Mouse (Mus musculus) stomach, embryonic 16.5 days (tissue): ENCODE results near the gene Ppp1r12b. TPM values are rescaled to one million over a fixed set of nuclear protein-coding genes. Genes with fewer than 3 reads are reported as not detected.

Experiments used
- ATAC-seq: fragments of 200-750 bp; cut with Nextera tagmentation; 2 replicates; pipeline ENCODE4 v1.8.0; 2017; ENCODE audit warnings: moderate number of reproducible peaks, moderate TSS enrichment; ENCODE audit not compliant: insufficient read depth, low FRiP score
- H3K27ac ChIP-seq: fragments of 300-500 bp; sonication (generic); 2 replicates; pipeline ENCODE4 v1.5.1; 2014; ENCODE audit warnings: low read length
- H3K27me3 ChIP-seq: fragments of 300-500 bp; sonication (generic); 2 replicates; pipeline ENCODE4 v1.6.1; 2014; ENCODE audit warnings: low read length, control low read depth, mixed read lengths; ENCODE audit not compliant: control insufficient read depth, insufficient read depth
- H3K36me3 ChIP-seq: fragments of 300-500 bp; sonication (generic); 2 replicates; pipeline ENCODE4 v1.6.1; 2014; ENCODE audit warnings: low read length; ENCODE audit not compliant: control insufficient read depth, insufficient read depth
- H3K4me1 ChIP-seq: fragments of 300-500 bp; sonication (generic); 2 replicates; pipeline ENCODE4 v1.6.1; 2014; ENCODE audit warnings: low read length, control low read depth, mixed read lengths; ENCODE audit not compliant: control insufficient read depth, insufficient read depth
- H3K4me2 ChIP-seq: fragments of 300-500 bp; sonication (generic); 2 replicates; pipeline ENCODE4 v1.6.1; 2014; ENCODE audit warnings: low read depth, low read length, mixed read lengths
- H3K4me3 ChIP-seq: fragments of 300-500 bp; sonication (generic); replicated peaks from 2 replicates; pipeline ENCODE4 v1.5.1; 2014; ENCODE audit warnings: mild to moderate bottlenecking, low read length
- H3K9ac ChIP-seq: fragments of 300-500 bp; sonication (generic); 2 replicates; pipeline ENCODE4 v1.6.1; 2014; ENCODE audit warnings: low read length
- H3K9me3 ChIP-seq: fragments of 300-500 bp; sonication (generic); replicated peaks from 2 replicates; pipeline ENCODE4 v1.6.1; 2016; ENCODE audit warnings: low read length, control low read depth; ENCODE audit not compliant: control insufficient read depth
- WGBS: fragments of 180-500 bp; shearing (Covaris S2); extraction: QIAGEN DNeasy Blood & Tissue Kit; methylation state at CpG from one replicate; pipeline ENCODE4 v1.1.7; 2014; 5-methylcytosine and 5-hydroxymethylcytosine counted together
- polyA plus RNA-seq: library from polyadenylated mRNA; unstranded; fragments of >200 nt; fragmentation: Nextera tagmentation; extraction: Ambion mirVana; gene quantifications from 2 replicates; pipeline ENCODE4 v1.2.1, GENCODE M21; 2015

The Ppp1r12b gene
- polyA plus RNA-seq, 1 experiment from 2014 or later: 24.5 TPM

GRCm38 (mm10) chr1:134824896-134825295 is 130.8 kb downstream of the Ppp1r12b start:
- WGBS: 62% methylated on average over 6 of the region's 6 CpGs
- H3K4me1 ChIP-seq: peaks cover 8% of the 10 kb centered on the region; the same call in 1 of the 2 replicates
- H3K4me2 ChIP-seq: no peak overlapping the region
- no peak overlapping the region for H3K4me3 ChIP-seq
- no peak for ATAC-seq
- peak overlapping the region; percentile 50 for H3K9ac ChIP-seq
- H3K9me3 ChIP-seq: no peaks in the 10 kb centered on the region
- no peaks in the 10 kb centered on the region for H3K36me3 ChIP-seq
- H3K27me3 ChIP-seq: no peaks in the 10 kb centered on the region
- H3K27ac ChIP-seq: peak overlapping the region; percentile 84

- peak; percentile 52; the same call in 1 of the 2 replicates for ATAC-seq
- H3K9ac ChIP-seq: 0 out of 2 replicates have a peak overlapping the region, but pooled peaks have one; percentile 44
- H3K4me2 ChIP-seq: no peak overlapping the region
- no peak overlapping the region for H3K4me3 ChIP-seq
- peaks cover 8% of the 10 kb centered on the region; the same call in 1 of the 2 replicates for H3K4me1 ChIP-seq
- H3K27ac ChIP-seq: peak overlapping the region; percentile 89
- 37% methylated on average over 7 of the region's 7 CpGs for WGBS
- no peaks in the 10 kb centered on the region for H3K27me3 ChIP-seq
- H3K36me3 ChIP-seq: no peaks in the 10 kb centered on the region
- no peaks in the 10 kb centered on the region for H3K9me3 ChIP-seq
These were observed 131.9 kb downstream of the Ppp1r12b start for GRCm38 (mm10) chr1:134823842-134824241.

DNA sequence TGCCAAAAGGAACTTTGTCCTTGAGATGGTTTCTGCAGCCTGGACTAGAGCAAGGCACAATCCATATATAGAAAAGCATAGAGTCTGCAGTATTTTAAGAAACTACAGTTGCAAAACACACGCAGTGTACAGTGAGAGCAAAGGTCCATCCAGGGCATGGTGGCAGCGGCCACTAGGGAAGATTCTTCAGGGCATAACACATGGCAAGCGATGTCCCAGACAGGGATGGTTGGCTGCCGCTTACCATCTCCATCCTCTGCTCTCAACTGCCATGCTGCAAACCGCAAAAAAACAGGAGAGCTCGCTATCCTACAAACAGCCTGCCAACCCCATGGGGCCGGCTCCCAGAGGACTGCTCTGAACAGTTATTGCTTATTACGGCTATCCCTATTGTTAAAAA is 132.4 kb downstream of the Ppp1r12b start:
- Histone ChIP-seq H3K4me3 (no peak overlapping the region), H3K4me1 (peaks cover 8% of the 10 kb centered on the region; the same call in 1 of the 2 replicates), H3K9ac (no peak overlapping the region), H3K4me2 (no peak overlapping the region), H3K36me3 (no peaks in the 10 kb centered on the region), H3K27ac (peak overlapping the region; percentile 85), H3K9me3 (no peaks in the 10 kb centered on the region), H3K27me3 (no peaks in the 10 kb centered on the region)
- WGBS: 66% methylated on average over 8 of the region's 8 CpGs
- ATAC-seq: no peak

GRCm38 (mm10) chr1:134820882-134821281 is 134.9 kb downstream of the Ppp1r12b start:
- H3K36me3 ChIP-seq: no peaks in the 10 kb centered on the region
- no peaks in the 10 kb centered on the region for H3K27me3 ChIP-seq
- H3K9ac ChIP-seq: no peak overlapping the region
- H3K4me3 ChIP-seq: no peak overlapping the region
- peak overlapping the region; percentile 8; the same call in 1 of the 2 replicates for H3K27ac ChIP-seq
- no peaks in the 10 kb centered on the region for H3K9me3 ChIP-seq
- ATAC-seq: no peak
- H3K4me2 ChIP-seq: no peak overlapping the region
- peaks cover 12% of the 10 kb centered on the region for H3K4me1 ChIP-seq
- 68% methylated on average over 3 of the region's 3 CpGs for WGBS

- Histone ChIP-seq H3K36me3 (no peaks in the 10 kb centered on the region), H3K4me3 (no peak overlapping the region), H3K27ac (peak overlapping the region; percentile 72), H3K4me2 (no peak overlapping the region), H3K9ac (no peak overlapping the region), H3K9me3 (no peaks in the 10 kb centered on the region), H3K27me3 (no peaks in the 10 kb centered on the region), H3K4me1 (peaks cover 12% of the 10 kb centered on the region)
- ATAC-seq: peak; percentile 14; the same call in 1 of the 2 replicates
- WGBS: 90% methylated on average over 11 of the region's 11 CpGs
These were observed 136.5 kb downstream of the Ppp1r12b start for GRCm38 (mm10) chr1:134819196-134819595.

GRCm38 (mm10) chr1:134818716-134819115 is 137.0 kb downstream of the Ppp1r12b start:
- H3K27me3 ChIP-seq: no peaks in the 10 kb centered on the region
- no peaks in the 10 kb centered on the region for H3K9me3 ChIP-seq
- H3K4me2 ChIP-seq: no peak overlapping the region
- peak overlapping the region; percentile 72 for H3K27ac ChIP-seq
- no peak overlapping the region for H3K4me3 ChIP-seq
- peaks cover 12% of the 10 kb centered on the region for H3K4me1 ChIP-seq
- no peaks in the 10 kb centered on the region for H3K36me3 ChIP-seq
- ATAC-seq: no peak
- WGBS: 69% methylated on average over 3 of the region's 3 CpGs
- H3K9ac ChIP-seq: no peak overlapping the region

- no peak overlapping the region for H3K9ac ChIP-seq
- no peak for ATAC-seq
- peak overlapping the region; percentile 49 for H3K27ac ChIP-seq
- H3K4me1 ChIP-seq: peaks cover 9% of the 10 kb centered on the region
- no peak overlapping the region for H3K4me3 ChIP-seq
- H3K27me3 ChIP-seq: no peaks in the 10 kb centered on the region
- WGBS: 94% methylated on average over 6 of the region's 6 CpGs
- H3K36me3 ChIP-seq: no peaks in the 10 kb centered on the region
- no peak overlapping the region for H3K4me2 ChIP-seq
- H3K9me3 ChIP-seq: no peaks in the 10 kb centered on the region
These were observed 137.7 kb downstream of the Ppp1r12b start for GRCm38 (mm10) chr1:134817916-134818595.

DNA sequence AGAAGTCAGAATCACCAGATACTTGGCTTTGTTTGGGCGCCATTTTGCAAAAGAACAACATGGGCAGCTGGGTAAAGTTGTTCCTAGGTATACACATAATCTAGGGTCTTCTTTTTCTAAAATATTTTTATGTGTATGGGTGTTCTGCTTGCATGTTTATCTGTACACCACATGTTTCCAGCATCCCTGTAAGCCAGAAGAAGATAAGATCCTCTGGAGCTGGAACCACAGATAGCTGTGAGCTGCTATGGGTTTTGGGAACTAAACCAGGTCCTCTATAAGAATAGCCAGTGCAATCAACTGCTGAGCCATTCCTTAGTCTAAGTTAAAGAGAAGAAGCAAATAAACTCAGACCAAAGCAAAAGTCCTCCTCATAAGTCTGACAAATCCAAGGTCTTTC is 138.6 kb downstream of the Ppp1r12b start:
- WGBS: 91% methylated on average over 1 of the region's 1 CpGs
- peak overlapping the region; percentile 59 for H3K27ac ChIP-seq
- ATAC-seq: no peak
- no peak overlapping the region for H3K4me3 ChIP-seq
- H3K4me2 ChIP-seq: no peak overlapping the region
- H3K9me3 ChIP-seq: no peaks in the 10 kb centered on the region
- H3K9ac ChIP-seq: no peak overlapping the region
- peaks cover 7% of the 10 kb centered on the region for H3K4me1 ChIP-seq
- no peaks in the 10 kb centered on the region for H3K36me3 ChIP-seq
- H3K27me3 ChIP-seq: no peaks in the 10 kb centered on the region

DNA sequence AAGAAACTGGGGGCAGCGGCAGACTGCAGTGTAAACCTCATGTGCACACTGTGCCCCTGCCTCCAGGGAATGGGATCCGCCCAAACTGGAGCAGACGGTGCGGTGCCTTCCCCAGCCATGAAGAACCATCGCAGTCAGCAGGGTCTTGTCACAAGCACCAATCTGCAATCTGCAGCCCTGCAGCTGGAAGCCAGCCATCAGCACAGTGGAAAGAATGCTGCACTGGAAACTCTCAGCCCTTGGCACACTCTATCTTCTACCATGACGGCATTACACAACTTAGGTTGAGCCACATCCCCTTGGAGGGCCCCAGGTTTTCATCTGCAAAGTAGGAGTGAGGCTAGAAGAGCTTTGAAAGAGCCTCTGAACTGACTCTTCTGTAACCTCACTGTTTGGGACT is 139.1 kb downstream of the Ppp1r12b start:
- H3K9me3 ChIP-seq: no peaks in the 10 kb centered on the region
- H3K4me3 ChIP-seq: no peak overlapping the region
- no peaks in the 10 kb centered on the region for H3K27me3 ChIP-seq
- WGBS: 35% methylated on average over 6 of the region's 6 CpGs
- no peak overlapping the region for H3K9ac ChIP-seq
- H3K4me2 ChIP-seq: no peak overlapping the region
- ATAC-seq: peak; percentile 84; the same call in 1 of the 2 replicates
- peaks cover 7% of the 10 kb centered on the region for H3K4me1 ChIP-seq
- H3K36me3 ChIP-seq: no peaks in the 10 kb centered on the region
- peak overlapping the region; percentile 59 for H3K27ac ChIP-seq
